Mouse (Mus musculus) kidney, adult 18-20 months (tissue): ENCODE measurements around the gene Atrx.
"Not testable (repeated sequence)": the region's sequence is repeated elsewhere in the genome, so short reads cannot be mapped to it uniquely, and the experiment has no call there.

Experiments used
- DNase-seq: peaks from one replicate; pipeline ENCODE4 v3.0.0; 2021

The Atrx gene

DNA sequence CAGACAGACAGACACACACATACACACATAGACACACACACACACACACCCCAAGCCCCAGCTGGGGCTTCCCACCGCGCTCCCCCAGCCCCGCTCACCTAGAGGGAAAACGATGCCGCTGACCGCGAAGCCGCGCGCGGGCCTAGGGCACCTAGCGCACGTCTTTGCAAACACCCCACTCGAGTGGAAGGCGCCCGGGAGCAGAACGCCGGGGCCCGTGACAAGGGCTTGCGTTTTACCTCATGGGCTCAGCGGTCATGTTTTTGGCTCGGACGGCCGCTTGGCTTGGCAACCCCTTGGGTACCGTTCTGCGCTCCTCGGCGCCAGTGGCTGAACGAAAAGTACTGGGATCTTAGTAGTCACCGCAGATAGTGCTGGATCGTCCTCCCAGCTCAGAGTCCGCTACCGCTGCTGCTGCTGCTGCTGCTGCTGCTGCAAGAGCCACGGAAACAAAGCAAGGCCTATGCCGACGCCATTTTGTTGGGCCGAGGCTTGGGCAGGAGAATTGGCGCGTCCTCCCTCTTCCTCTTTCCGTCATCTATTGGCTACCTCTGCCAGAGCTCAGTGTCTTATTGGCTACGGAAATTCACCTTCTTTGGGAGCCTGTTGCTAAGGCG lies at the start of gene Atrx:
Gene Atrx, minus strand, starts transcription at position 543 of the 617 bp plus-strand sequence.
- peak; percentile 73 for DNase-seq

DNA sequence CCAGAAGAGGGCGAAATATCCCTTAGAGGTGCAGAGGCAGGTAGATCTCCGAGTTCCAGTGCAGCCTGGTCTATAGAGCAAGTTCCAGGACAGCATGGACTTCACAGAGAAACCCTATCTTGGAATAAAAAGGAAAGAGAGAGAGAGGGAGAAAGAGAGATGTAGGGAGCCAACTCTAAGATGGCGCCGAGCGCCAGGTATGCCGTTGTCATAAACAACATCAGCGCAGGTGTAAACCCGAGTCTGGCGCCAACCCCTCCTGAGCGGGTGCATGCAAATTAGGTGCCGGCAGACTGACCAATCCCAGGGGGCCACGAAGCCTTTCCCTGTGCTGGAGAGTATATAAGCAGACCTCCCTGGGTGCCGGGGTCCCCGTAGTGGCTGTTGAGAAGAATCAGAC lies 27.9 kb upstream of the Atrx start:
- not testable (repeated sequence) for DNase-seq

GRCm38 (mm10) chrX:105953999-105954398 lies 24.8 kb upstream of the Atrx start:
- no peak for DNase-seq

DNA sequence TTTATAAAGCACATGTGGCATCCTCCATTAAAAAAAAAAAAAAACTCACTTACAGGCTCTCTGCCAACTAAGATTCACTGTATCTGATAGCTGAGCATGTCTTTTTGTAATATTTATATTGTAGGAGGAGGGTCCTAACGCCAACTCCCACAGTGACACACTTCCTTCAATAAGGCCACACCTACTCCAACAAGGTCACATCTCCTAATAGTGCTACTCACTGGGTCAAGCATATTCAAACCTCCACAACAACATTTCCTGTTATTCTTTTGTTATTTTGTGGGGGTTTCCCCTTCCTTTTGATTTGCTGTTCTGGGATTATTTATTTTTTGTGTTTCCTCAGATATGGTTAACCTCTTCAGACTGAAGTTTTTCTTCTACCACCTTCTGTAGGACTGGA lies 17.2 kb upstream of the Atrx start:
- DNase-seq: no peak

DNA sequence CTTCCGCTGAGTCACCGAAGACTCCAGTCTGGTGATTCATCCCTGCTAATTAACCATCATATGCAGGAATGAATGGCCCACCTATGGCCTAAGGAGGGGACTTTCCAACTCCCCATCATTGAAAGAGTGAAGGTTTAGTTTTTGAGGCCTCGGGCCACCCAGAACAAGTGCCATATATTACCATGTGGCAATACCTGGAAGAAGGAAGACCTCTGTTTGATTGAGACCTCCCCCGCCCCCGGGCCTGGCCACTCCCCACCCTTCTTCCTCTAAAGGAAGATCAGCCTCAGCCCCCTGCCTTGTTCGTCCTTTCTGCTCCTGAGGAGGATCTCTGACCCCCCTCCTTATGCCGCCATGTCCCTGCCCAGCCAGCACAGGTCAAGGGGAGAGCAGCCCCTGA lies 10.0 kb upstream of the Atrx start:
- DNase-seq: no peak

DNA sequence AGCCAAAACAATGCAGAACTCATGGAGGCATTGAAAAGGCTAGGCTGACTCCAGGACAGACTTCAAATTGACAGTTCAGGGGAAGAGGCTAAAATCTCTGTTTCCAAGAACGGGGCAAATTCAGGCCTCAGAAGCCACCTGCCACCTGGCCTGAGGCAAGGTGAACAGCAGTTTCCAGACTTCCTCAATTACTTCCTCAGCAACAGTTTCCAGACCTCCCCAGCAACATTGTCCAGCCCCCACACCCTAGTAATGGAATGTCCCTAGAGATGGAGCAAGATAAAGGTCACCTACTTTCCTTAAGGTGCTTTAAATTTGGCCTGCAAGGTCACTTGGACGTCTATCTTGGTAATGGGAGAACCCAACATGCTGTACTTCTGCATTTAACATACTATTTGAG lies 8.5 kb upstream of the Atrx start:
- no peak for DNase-seq

- peak; percentile 15 for DNase-seq
These were observed 5.1 kb upstream of the Atrx start for GRCm38 (mm10) chrX:105934341-105934740.

DNA sequence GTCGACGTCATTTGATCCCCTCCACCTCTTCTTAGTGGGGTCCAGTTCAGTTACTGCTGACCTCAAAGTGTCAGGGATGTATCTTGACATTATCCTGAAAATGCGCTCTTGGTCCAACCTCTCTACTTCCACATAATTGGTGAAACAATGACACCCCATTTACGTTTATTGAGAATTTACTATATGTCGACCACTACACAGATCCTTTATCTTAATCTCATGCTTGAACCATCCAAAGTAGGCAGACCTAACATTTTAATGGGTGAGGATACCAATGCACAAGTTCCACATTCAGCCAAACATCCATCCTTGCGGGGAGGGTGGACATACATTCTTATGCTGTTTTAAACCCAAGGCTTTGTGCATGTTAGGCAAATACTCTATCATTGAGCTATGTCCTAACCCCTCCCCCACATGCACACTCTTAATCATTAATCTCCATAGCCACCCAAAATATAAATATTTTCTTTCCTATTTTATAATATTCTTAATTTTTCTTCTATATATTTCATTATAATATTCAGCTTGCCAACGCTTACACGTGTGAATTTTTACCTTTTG lies 355 bp upstream of the Atrx start:
- DNase-seq: no peak

GRCm38 (mm10) chrX:105927941-105928860 lies 1.0 kb downstream of the Atrx start:
- DNase-seq: peak; percentile 47

DNA sequence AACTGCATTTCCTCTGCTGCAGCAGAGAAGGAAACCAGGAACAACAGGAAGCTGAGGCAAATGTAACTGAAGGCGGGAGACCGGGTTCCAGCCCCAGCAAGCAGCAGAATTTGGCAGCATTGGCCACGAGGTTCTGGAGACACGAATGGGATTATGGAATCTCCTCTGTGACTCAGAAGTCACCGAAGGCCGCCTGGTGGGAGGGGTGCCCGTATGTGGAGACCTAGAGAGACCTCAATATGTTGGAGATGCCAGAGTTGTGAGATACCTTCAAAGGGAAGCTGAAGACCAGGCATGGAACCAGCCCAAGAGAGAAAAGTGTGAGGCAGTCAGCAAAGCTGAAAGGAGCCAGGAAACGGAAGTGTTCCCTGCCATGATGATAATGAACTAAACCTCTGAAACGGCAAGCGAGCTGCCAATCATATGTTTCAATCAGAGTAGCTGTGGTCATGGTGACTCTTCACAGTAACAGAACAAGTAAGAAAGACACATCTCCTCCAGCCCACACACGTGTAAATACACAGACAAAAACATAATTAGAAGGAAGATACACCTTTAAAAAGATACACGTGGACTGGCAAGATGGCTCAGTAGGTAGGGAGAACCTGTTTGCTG lies 3.0 kb downstream of the Atrx start:
- no peak for DNase-seq

DNA sequence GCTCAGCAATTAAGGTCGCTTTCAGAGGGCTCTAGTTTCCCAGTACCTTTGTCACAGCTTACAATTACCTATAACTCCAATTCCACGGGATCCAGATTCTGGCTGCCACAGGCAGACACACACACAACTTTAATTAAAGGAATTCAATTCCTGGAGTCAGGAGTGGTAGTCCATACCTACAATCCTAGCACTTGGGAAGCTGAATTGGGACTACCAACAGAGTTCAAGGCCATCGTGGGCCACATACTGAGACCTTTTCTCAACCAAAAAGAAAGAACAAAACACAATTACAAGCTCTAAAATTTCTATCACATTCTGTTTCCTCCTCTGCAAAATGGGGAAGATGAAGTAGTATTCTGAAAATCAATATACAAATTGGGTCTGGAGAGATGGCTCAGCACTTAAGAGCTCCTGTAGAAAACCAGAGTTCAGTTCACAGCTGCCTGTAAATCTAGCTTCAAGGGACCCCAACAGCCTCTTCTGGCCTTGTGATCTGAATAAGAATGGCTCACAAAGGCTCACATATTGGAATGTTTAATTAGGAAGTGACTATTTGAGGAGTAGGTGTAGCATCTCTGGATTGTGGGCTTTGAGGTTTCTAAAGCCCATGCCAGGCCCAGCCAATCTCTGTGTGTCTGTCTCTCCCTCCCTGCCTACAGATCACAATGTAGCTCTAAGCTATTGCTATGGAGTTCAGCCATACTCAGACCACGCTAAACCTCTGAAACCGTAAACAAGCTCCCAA lies 4.7 kb downstream of the Atrx start:
- no peak for DNase-seq

- no peak for DNase-seq
These were observed 5.3 kb downstream of the Atrx start for GRCm38 (mm10) chrX:105923896-105924295.

DNA sequence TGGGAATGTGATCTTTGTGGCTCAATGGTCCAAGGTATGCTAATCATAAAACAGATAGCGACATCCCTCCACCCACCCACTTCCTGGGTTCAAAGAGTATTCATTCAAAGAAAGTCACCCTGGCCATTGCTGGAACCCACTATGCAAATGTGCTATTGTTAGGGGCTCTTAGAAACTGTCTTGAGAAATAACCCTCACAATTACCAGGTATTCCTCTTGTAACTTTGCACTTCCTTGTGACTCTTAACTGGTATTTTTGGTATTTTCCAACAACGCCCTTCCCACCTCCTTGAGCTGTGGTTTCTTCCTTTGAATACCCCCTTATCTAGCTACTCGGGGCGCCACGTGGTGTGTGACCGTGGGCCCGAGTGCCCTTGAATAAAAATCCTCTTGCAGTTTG lies 6.2 kb downstream of the Atrx start:
- DNase-seq: not testable (repeated sequence)

DNA sequence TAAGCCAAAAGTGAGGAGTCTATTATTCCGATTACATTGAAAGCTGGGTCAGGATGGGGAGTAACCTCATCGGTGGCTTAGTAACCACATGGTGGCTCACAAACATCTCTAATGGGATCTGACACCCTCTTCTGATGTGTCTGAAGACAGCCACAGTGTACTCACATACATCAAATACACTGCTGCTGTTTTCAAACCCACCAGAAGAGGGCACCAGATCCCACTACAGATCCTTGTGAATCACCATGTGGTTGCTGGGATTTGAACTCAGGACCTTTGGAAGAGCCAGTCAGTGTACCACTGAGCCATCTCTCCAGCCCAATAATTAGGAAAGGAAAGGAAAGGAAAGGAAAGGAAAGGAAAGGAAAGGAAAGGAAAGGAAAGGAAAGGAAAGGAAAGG lies 7.8 kb downstream of the Atrx start:
- peak; percentile 52 for DNase-seq

DNA sequence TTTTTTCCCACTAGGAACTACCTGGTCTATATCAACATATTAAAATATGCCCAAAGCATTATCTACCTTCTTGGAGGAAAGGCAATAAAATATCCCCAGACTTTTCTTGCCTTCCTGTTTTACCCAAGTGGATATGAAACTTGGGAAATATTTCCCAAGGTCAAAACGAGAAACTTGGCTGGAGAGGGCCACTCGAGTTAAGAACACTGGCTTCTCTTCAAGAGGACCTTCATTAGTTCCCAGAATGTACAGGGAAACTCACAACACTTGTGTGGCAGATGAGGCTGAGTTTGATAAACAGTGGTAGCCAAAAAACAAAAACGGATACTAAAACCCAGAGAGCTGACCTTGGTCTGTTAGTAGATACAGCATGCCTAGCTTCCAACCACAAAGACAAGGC lies 17.5 kb downstream of the Atrx start:
- DNase-seq: no peak

DNA sequence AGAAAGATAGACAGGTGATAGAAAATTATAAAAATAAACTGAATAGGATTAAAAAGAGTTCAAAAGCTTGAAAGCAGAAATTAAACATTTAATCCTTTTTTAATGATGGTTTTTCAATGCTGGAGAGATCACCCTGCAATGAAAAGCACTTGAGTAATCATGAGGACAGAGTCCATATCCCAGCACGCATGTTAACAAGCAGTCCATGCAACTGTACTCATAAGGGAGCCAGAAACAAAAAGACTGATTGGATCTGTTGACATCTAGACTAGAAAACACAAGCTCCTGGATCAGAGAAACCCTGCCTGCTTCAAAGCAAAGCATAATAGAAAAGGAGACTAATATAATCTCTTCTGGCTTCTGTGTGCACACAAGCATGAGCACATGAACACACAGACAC lies 27.6 kb downstream of the Atrx start:
- DNase-seq: no peak

DNA sequence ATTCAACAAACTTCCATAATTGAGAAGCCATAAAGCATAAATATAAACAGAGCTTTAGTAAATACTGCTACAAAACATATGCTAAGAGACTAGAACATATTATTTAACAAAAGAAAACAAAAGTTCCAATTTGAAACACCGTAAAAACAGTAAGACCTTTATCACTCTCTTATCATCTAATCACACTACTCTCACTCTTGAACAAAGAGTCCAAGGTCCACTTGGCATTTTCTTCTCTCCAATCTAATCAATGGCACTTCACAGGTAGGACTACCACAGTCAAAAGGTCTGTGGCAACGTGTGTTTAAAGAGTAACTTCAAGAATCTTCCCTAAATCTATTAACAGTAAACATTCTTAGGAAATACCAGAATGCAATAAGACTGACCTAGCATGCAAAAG lies 42.3 kb downstream of the Atrx start:
- no peak for DNase-seq

- peak; percentile 6 for DNase-seq
These were observed 64.8 kb downstream of the Atrx start for GRCm38 (mm10) chrX:105864367-105864766.

GRCm38 (mm10) chrX:105824462-105824861 lies 104.7 kb downstream of the Atrx start:
- DNase-seq: no peak

- no peak for DNase-seq
These were observed 134.3 kb downstream of the Atrx start for GRCm38 (mm10) chrX:105794806-105795403.

- DNase-seq: no peak
These were observed 155.9 kb downstream of the Atrx start for GRCm38 (mm10) chrX:105773281-105773680.

GRCm38 (mm10) chrX:105767932-105768331 lies 161.3 kb downstream of the Atrx start:
- no peak for DNase-seq
